Mouse (Mus musculus) embryonic fibroblast, embryonic 13.5 days (primary cell): ENCODE data around the gene Chaf1a. TPM values are rescaled to one million over a fixed set of nuclear protein-coding genes. Genes with fewer than 3 reads are reported as not detected.

Experiments used
- H3K27ac ChIP-seq: 2 replicates; pipeline ENCODE4 v1.5.1; 2012; ENCODE audit warnings: low read length, control low read depth, inconsistent platforms; ENCODE audit not compliant: insufficient read depth
- H3K4me1 ChIP-seq: 2 replicates; pipeline ENCODE4 v1.6.1; 2011; ENCODE audit warnings: low read length; ENCODE audit not compliant: control insufficient read depth, insufficient read depth
- H3K4me3 ChIP-seq: 2 replicates; pipeline ENCODE4 v1.5.1; 2011; ENCODE audit warnings: mild to moderate bottlenecking, control low read depth, low read length; ENCODE audit not compliant: insufficient read depth
- CTCF ChIP-seq: IDR thresholded peaks from 2 replicates; pipeline ENCODE4 v1.5.1; 2011; ENCODE audit warnings: mild to moderate bottlenecking, control low read depth, low read length, moderate library complexity, borderline replicate concordance; ENCODE audit not compliant: insufficient read depth
- POLR2A ChIP-seq: IDR thresholded peaks from 2 replicates; pipeline ENCODE4 v1.6.1; 2011; ENCODE audit warnings: low read depth, mild to moderate bottlenecking, control low read depth, low read length, moderate library complexity
- polyA plus RNA-seq: library from polyadenylated mRNA; stranded (reverse); fragments of >200 nt; gene quantifications from 2 replicates; pipeline ENCODE4 v1.2.4, GENCODE M21; 2011; ENCODE audit warnings: low read depth; ENCODE audit not compliant: missing spikeins, insufficient read length

Chaf1a gene
- polyA plus RNA-seq, 1 experiment = 13.9 TPM

DNA sequence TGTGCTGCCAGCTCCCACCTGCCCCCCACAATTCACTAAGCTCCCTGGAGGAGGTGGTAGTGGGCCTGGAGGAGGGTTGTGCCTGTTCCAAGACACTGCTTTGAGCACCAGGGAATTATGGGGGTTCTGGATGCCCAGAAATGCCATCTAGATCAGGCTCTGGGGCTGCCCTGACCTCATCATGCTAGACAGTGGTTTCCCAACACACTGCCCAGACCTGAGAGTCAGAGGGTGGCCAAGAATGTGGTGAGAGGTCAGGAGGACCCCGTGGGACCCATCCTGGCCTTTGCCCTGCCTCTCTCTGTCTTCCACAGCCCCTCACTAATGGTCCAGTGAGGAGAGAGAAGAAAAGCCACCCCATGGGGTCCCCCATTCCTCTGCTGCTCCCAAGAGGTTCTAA, 70.8 kb downstream of the Chaf1a start:
- Histone ChIP-seq H3K4me3 (no peak overlapping the region), H3K4me1 (no peaks in the 10 kb centered on the region), H3K27ac (no peak overlapping the region)
- no peak for TF ChIP-seq POLR2A
- no peak for TF ChIP-seq CTCF

DNA sequence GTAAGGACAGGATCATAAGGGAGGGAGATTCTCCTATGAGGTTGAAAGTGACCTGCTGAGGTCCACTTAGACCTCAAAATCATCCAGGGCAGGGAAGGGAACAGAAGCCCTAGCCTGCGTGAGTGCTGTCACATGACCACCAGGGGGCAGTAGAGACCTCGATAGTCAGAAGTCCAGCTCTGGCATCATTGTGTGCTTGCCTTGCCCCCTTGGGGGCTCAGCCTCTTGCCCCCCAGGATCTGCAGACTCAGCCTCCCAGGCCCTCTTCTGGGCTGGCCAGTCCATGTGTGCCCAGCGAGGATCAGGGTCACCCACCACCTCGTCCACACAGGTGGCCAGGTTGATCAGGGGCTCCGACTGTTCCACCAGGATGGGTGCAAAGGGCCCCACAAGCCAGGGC, 71.6 kb downstream of the Chaf1a start:
- peak; percentile 85 for TF ChIP-seq CTCF
- TF ChIP-seq POLR2A = no peak
- H3K4me3 ChIP-seq = no peak overlapping the region
- no peaks in the 10 kb centered on the region for H3K4me1 ChIP-seq
- H3K27ac ChIP-seq = no peak overlapping the region

DNA sequence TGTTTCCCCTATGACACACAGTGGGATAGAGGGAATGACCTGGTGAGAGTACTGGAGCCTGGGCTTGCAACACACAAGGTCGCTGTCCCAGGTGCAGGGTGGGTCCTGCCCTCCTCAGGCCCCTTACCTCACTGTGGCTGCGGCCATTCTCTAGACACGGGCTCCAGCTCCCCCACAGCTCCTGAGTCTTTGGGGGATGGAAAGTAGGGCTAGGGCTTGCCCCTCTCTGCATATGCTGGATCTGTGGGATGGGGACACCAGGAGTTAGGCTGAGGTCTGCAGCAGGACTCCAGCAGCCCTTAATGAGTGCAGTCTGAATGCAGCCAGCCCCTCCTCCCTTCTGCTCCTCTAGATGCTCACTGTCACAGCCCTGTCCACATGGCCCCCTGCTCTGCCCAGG, 72.5 kb downstream of the Chaf1a start:
- no peak for TF ChIP-seq CTCF
- no peak for TF ChIP-seq POLR2A

DNA sequence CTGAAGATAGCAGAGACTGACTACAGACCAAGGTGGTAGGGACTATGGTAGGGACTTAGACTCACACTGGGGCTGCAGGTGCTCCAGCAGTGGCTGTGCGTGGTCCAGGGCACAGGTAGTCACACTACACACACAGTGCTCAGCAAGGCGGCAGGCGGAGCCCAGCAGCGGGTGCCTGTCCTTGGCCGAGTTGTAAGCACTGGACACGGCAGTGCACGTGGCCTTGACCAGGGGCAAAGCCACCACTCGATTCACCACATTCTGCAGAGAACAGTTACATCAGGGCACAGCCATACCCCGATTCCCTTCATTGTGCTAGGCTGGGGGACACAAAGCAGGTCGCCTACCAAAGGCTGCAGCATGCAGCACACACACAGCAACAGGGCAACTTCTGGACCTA, 76.0 kb downstream of the Chaf1a start:
- Histone ChIP-seq H3K4me1 (no peaks in the 10 kb centered on the region), H3K27ac (no peak overlapping the region), H3K4me3 (no peak overlapping the region)
- TF ChIP-seq POLR2A = no peak

More for the DNA sequence above, 72.5 kb downstream of the Chaf1a start:
- Histone ChIP-seq H3K4me1 (no peaks in the 10 kb centered on the region), H3K27ac (no peak overlapping the region), H3K4me3 (no peak overlapping the region)

- no peaks in the 10 kb centered on the region for H3K4me1 ChIP-seq
- no peak within 1 kb of the TSS for H3K4me3 ChIP-seq
- no peak within 1 kb of the TSS for H3K27ac ChIP-seq
- no peak for TF ChIP-seq POLR2A
- no peak for TF ChIP-seq CTCF
Measured at GRCm38 (mm10) chr17:56117251-56117710, 77.0 kb downstream of the Chaf1a start, which contains the start of gene Plin5. TSS of gene Plin5 (minus strand) at chr17:56117596.

- no peak overlapping the region for H3K4me3 ChIP-seq
- TF ChIP-seq POLR2A (no peak), CTCF (no peak)
- no peak overlapping the region for H3K27ac ChIP-seq
- H3K4me1 ChIP-seq = no peaks in the 10 kb centered on the region
Measured at GRCm38 (mm10) chr17:56119431-56119830, 79.2 kb downstream of the Chaf1a start.

DNA sequence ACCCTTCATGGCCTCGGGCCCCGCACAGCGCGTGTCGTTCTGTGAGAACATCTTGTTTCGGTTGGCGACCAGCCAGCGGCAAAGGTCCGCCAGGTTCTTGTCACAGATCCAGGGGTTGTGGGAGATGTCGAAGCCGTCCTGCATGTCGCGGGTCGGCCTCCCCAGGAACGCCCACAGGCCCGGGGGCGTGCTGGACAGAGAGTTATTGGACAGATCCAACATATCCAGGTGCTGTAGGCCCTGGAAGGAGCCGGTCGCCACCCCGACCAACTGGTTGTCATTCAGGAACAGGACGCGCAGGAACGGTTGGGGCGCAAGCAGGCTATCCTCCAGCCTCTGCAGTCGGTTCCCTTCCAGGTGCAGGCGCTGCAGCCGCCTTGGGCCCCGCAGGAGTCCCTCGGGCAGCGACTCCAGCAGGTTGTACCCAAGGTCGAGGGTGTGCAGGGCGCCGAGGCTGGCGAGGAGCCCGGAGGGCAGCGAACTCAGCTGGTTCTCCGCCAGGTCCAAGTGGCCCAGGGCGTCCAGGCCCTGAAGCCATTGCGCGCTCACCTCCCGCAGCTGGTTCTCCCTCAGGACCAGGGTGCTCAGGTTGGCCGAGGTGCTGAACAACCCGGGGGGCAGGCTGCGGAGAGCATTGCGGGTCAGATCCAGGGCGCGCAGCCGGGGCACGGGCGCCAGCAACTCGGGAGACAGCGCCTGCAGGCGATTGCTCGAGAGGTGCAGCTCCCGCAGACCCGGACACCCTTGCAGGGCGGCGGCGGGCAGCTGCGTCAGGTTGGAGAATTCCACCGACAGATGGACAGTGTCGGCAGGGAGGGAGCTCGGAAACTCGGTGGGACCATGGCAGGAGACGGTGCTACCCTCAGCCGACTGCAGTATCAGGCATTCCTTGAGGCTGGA, 80.0 kb downstream of the Chaf1a start:
- Histone ChIP-seq H3K4me3 (no peak overlapping the region), H3K4me1 (no peaks in the 10 kb centered on the region), H3K27ac (no peak overlapping the region)
- TF ChIP-seq CTCF = no peak
- no peak for TF ChIP-seq POLR2A

- Histone ChIP-seq H3K27ac (no peak within 1 kb of the TSS), H3K4me3 (no peak within 1 kb of the TSS), H3K4me1 (no peaks in the 10 kb centered on the region)
- TF ChIP-seq POLR2A (no peak), CTCF (no peak)
Measured at GRCm38 (mm10) chr17:56121826-56122225, 81.6 kb downstream of the Chaf1a start, which contains the start of gene Lrg1. TSS of gene Lrg1 (minus strand) at chr17:56122001.

Other genes starting within 250 kb of the Chaf1a start
- 3.8 and 5.6 TPM in 2 replicates for gene Zfp119a, start 161.5 kb upstream of the Chaf1a start, polyA plus RNA-seq
- 5.8 and 10.1 TPM in 2 replicates for gene Zfp959, start 148.3 kb upstream of the Chaf1a start, polyA plus RNA-seq
- 4.6 and 5.4 TPM in 2 replicates for gene Zfp119b, start 90.9 kb upstream of the Chaf1a start, polyA plus RNA-seq
- not detected in 2 replicates for gene Ebi3, start 87.8 kb upstream of the Chaf1a start, polyA plus RNA-seq
- 8.0 and 8.9 TPM in 2 replicates for gene Yju2, start 81.3 kb upstream of the Chaf1a start, polyA plus RNA-seq
- 0.39 TPM in 1 of 2 replicates, not detected in the other for gene Shd, start 70.0 kb upstream of the Chaf1a start, polyA plus RNA-seq
- gene Fsd1, start 53.9 kb upstream of the Chaf1a start, polyA plus RNA-seq = 5.9 and 9.5 TPM in 2 replicates
- gene Stap2, start 34.9 kb upstream of the Chaf1a start, polyA plus RNA-seq = 0.35 and 0.58 TPM in 2 replicates
- gene Mpnd, start 34.7 kb upstream of the Chaf1a start, polyA plus RNA-seq = 45.3 and 51.1 TPM in 2 replicates
- gene Sh3gl1, start 3.8 kb upstream of the Chaf1a start, polyA plus RNA-seq = 89.5 and 105 TPM in 2 replicates
- 35.2 and 36.6 TPM in 2 replicates for gene Ubxn6, start 34.6 kb downstream of the Chaf1a start, polyA plus RNA-seq
- 55.0 and 57.9 TPM in 2 replicates for gene Hdgfl2, start 39.2 kb downstream of the Chaf1a start, polyA plus RNA-seq
- 0.14 and 0.70 TPM in 2 replicates for gene Plin4, start 69.4 kb downstream of the Chaf1a start, polyA plus RNA-seq
- gene Plin5, start 77.2 kb downstream of the Chaf1a start, polyA plus RNA-seq = not detected in 2 replicates
- not detected in 2 replicates for gene Lrg1, start 81.6 kb downstream of the Chaf1a start, polyA plus RNA-seq
- 0.21 and 0.52 TPM in 2 replicates for gene Sema6b, start 99.9 kb downstream of the Chaf1a start, polyA plus RNA-seq
- gene Tnfaip8l1, start 122.0 kb downstream of the Chaf1a start, polyA plus RNA-seq = 0.72 and 2.1 TPM in 2 replicates
- gene Mydgf, start 143.5 kb downstream of the Chaf1a start, polyA plus RNA-seq = 55.2 and 63.0 TPM in 2 replicates
- 27.8 and 28.8 TPM in 2 replicates for gene Dpp9, start 178.5 kb downstream of the Chaf1a start, polyA plus RNA-seq
- gene Fem1a, start 216.4 kb downstream of the Chaf1a start, polyA plus RNA-seq = 9.7 and 10.6 TPM in 2 replicates
- 11.1 and 15.6 TPM in 2 replicates for gene Ticam1, start 236.3 kb downstream of the Chaf1a start, polyA plus RNA-seq